Mouse (Mus musculus) MEL (cell line): ENCODE measurements at regions not wholly inside any gene's neighbourhood (a gene's known extent, or its start where the extent isn't known, plus 50 kb on each side); places are given as distances from the start of the nearest gene placed in this dataset.

Experiments
- DNase-seq: peaks from one replicate; pipeline ENCODE4 v3.0.0; 2011; ENCODE audit warnings: low read depth, low spot score
- H3K27ac ChIP-seq: 2 replicates; pipeline ENCODE4 v1.5.1; 2012; ENCODE audit warnings: low read depth, mild to moderate bottlenecking, control low read depth, low read length, moderate library complexity; ENCODE audit not compliant: control insufficient read depth
- H3K27me3 ChIP-seq, 2 experiments: fragments of 150-350 bp in 1 of 2; sonication (generic) in 1 of 2; 2 replicates each; pipeline ENCODE4 v1.6.1; 2012; ENCODE audit warnings: low read length in 2 of 2, mild to moderate bottlenecking in 2 of 2, improper control_type of control experiment in 1 of 2, moderate library complexity in 1 of 2; ENCODE audit not compliant: insufficient read depth in 2 of 2, control insufficient read depth in 1 of 2
- H3K36me3 ChIP-seq, 2 experiments: 2 replicates each; pipeline ENCODE4 v1.6.1; 2012 to 2014; ENCODE audit warnings: low read length in 2 of 2, improper control_type of control experiment in 1 of 2, inconsistent platforms in 1 of 2, mild to moderate bottlenecking in 1 of 2; ENCODE audit not compliant: insufficient read depth in 2 of 2, control insufficient read depth in 1 of 2
- H3K4me1 ChIP-seq, 2 experiments: fragments of 150-350 bp in 1 of 2; sonication (generic) in 1 of 2; 2 replicates each; pipeline ENCODE4 v1.6.1; 2012; ENCODE audit warnings: low read length in 2 of 2, improper control_type of control experiment in 1 of 2, mild to moderate bottlenecking in 1 of 2; ENCODE audit not compliant: insufficient read depth in 2 of 2, control insufficient read depth in 1 of 2
- H3K4me3 ChIP-seq, 2 experiments: fragments of 150-350 bp in 1 of 2; sonication (generic) in 1 of 2; 2 replicates each; pipeline ENCODE4 v1.5.1; 2012; ENCODE audit warnings: low read depth in 2 of 2, low read length in 2 of 2, mild to moderate bottlenecking in 2 of 2, moderate library complexity in 2 of 2, control low read depth in 1 of 2, improper control_type of control experiment in 1 of 2; ENCODE audit not compliant: control insufficient read depth in 1 of 2, insufficient read depth in 1 of 2
- H3K79me2 ChIP-seq: 2 replicates; pipeline ENCODE4 v1.6.1; 2012; ENCODE audit warnings: mild to moderate bottlenecking, low read length, moderate library complexity; ENCODE audit not compliant: control insufficient read depth, poor library complexity, insufficient read depth
- H3K9ac ChIP-seq: 2 replicates; pipeline ENCODE4 v1.6.1; 2012; ENCODE audit warnings: low read depth, mild to moderate bottlenecking, control low read depth, low read length, moderate library complexity; ENCODE audit not compliant: control insufficient read depth, poor library complexity, severe bottlenecking
- H3K9me3 ChIP-seq: fragments of 150-350 bp; sonication (generic); replicated peaks from 2 replicates; pipeline ENCODE4 v1.6.1; 2012; ENCODE audit warnings: mild to moderate bottlenecking, low read length, improper control_type of control experiment, moderate library complexity; ENCODE audit not compliant: insufficient read depth
- BHLHE40 ChIP-seq: IDR thresholded peaks from 2 replicates; pipeline ENCODE4 v1.6.1; 2012; ENCODE audit warnings: low read depth, mild to moderate bottlenecking, inconsistent platforms, low read length, improper control_type of control experiment, borderline replicate concordance
- CHD1 ChIP-seq: IDR thresholded peaks from 2 replicates; pipeline ENCODE4 v1.6.1; 2012; ENCODE audit warnings: low read depth, mild to moderate bottlenecking, inconsistent platforms, low read length, improper control_type of control experiment
- EP300 ChIP-seq, 2 experiments: IDR thresholded peaks; 2 replicates each; pipeline ENCODE4 v1.6.1; 2011; ENCODE audit warnings: improper control_type of control experiment in 2 of 2, low read length in 2 of 2, low read depth in 1 of 2, mild to moderate bottlenecking in 1 of 2
- GATA1 ChIP-seq: IDR thresholded peaks from 2 replicates; pipeline ENCODE4 v1.6.1; 2011; ENCODE audit warnings: low read depth, low read length, improper control_type of control experiment
- JUND ChIP-seq: IDR thresholded peaks from 2 replicates; pipeline ENCODE4 v1.6.1; 2011; ENCODE audit warnings: low read depth, mild to moderate bottlenecking, improper control_type of control experiment, low read length
- MAX ChIP-seq: IDR thresholded peaks from 2 replicates; pipeline ENCODE4 v1.6.1; 2011; ENCODE audit warnings: low read length, improper control_type of control experiment
- MEF2A ChIP-seq: IDR thresholded peaks from 2 replicates; pipeline ENCODE4 v1.6.1; 2014; ENCODE audit warnings: low read depth, mild to moderate bottlenecking, inconsistent platforms, low read length, improper control_type of control experiment; ENCODE audit not compliant: poor library complexity, insufficient replicate concordance, severe bottlenecking; ENCODE audit errors: extremely low read depth
- MYC ChIP-seq: IDR thresholded peaks from 2 replicates; pipeline ENCODE4 v1.6.1; 2011; ENCODE audit warnings: low read depth, mild to moderate bottlenecking, low read length, improper control_type of control experiment, moderate library complexity
- POLR2A ChIP-seq, 2 experiments: IDR thresholded peaks; 2 replicates each; pipeline ENCODE4 v1.6.1; 2011 to 2012; ENCODE audit warnings: low read length in 2 of 2, mild to moderate bottlenecking in 2 of 2, control low read depth in 1 of 2, improper control_type of control experiment in 1 of 2, low read depth in 1 of 2, moderate library complexity in 1 of 2; ENCODE audit not compliant: control insufficient read depth in 1 of 2, insufficient read depth in 1 of 2, poor library complexity in 1 of 2
- SMC3 ChIP-seq: IDR thresholded peaks from 2 replicates; pipeline ENCODE4 v1.6.1; 2011; ENCODE audit warnings: low read depth, low read length, improper control_type of control experiment
- TAL1 ChIP-seq: IDR thresholded peaks from 2 replicates; pipeline ENCODE4 v1.6.1; 2012; ENCODE audit warnings: mild to moderate bottlenecking, inconsistent platforms, low read length, moderate library complexity, mixed read lengths
- TBP ChIP-seq: IDR thresholded peaks from 2 replicates; pipeline ENCODE4 v1.8.0; 2011; ENCODE audit warnings: low read depth, low read length, improper control_type of control experiment
- UBTF ChIP-seq: IDR thresholded peaks from 2 replicates; pipeline ENCODE4 v1.6.1; 2012; ENCODE audit warnings: low read depth, mild to moderate bottlenecking, inconsistent platforms, low read length, improper control_type of control experiment, moderate library complexity, borderline replicate concordance; ENCODE audit not compliant: insufficient read depth
- USF1 ChIP-seq: IDR thresholded peaks from 2 replicates; pipeline ENCODE4 v1.6.1; 2014; ENCODE audit warnings: low read depth, mild to moderate bottlenecking, inconsistent platforms, low read length, improper control_type of control experiment, moderate library complexity
- ZC3H11A ChIP-seq: IDR thresholded peaks from 2 replicates; pipeline ENCODE4 v1.6.1; 2012; ENCODE audit warnings: low read depth, mild to moderate bottlenecking, inconsistent platforms, low read length, improper control_type of control experiment
- ZKSCAN1 ChIP-seq: IDR thresholded peaks from 2 replicates; pipeline ENCODE4 v1.6.1; 2012; ENCODE audit warnings: low read depth, mild to moderate bottlenecking, inconsistent platforms, low read length, improper control_type of control experiment, moderate library complexity

DNA sequence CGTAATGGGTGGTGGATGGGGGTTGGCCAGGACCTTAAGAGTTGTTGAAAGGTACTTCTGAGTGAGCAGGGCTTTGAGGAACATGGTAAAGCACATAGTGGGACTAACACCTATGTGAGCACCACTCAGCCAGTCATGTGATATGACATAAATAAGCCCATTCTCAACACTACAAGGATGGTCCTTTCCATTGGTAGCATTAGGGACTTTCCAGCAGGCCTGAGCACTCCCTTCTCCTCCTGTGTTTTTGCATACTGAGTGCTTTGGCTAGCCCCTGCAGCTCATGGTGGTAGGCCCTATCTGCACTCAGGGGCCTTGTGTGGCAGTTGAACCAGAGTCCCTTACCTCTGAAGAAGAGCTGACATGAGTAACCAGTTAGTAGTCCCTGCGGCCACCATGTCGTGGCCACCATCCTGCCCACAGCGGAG, 75.7 kb downstream of the Ephb3 start:
- no peak for TF ChIP-seq GATA1
- no peak for TF ChIP-seq ZC3H11A
- no peak for TF ChIP-seq SMC3
- no peak for TF ChIP-seq USF1
- no peak for TF ChIP-seq MYC
- no peak for TF ChIP-seq UBTF
- TF ChIP-seq CHD1 = no peak
- TF ChIP-seq MEF2A = no peak
- TF ChIP-seq POLR2A (IDR thresholded peaks at IDR 0.05; ENCODE audit: control insufficient read depth in 1 of 2, insufficient read depth in 1 of 2, low read depth in 1 of 2, low read length in 2 of 2, poor library complexity in 1 of 2) = no peak
- TF ChIP-seq TBP = no peak
- TF ChIP-seq JUND = no peak
- no peak for TF ChIP-seq EP300 (IDR thresholded peaks at IDR 0.05; ENCODE audit: low read depth in 1 of 2, low read length in 2 of 2)
- TF ChIP-seq ZKSCAN1 = no peak
- TF ChIP-seq MAX = no peak
- TF ChIP-seq BHLHE40 = no peak
- DNase-seq = no peak
- Histone ChIP-seq H3K27ac (no peak overlapping the region), H3K27me3 (no peaks in the 10 kb centered on the region), H3K36me3 (no peaks in the 10 kb centered on the region), H3K9ac (no peak overlapping the region), H3K4me3 (no peak overlapping the region), H3K4me1 (no peaks in the 10 kb centered on the region), H3K9me3 (no peaks in the 10 kb centered on the region), H3K79me2 (no peaks in the 10 kb centered on the region)

DNA sequence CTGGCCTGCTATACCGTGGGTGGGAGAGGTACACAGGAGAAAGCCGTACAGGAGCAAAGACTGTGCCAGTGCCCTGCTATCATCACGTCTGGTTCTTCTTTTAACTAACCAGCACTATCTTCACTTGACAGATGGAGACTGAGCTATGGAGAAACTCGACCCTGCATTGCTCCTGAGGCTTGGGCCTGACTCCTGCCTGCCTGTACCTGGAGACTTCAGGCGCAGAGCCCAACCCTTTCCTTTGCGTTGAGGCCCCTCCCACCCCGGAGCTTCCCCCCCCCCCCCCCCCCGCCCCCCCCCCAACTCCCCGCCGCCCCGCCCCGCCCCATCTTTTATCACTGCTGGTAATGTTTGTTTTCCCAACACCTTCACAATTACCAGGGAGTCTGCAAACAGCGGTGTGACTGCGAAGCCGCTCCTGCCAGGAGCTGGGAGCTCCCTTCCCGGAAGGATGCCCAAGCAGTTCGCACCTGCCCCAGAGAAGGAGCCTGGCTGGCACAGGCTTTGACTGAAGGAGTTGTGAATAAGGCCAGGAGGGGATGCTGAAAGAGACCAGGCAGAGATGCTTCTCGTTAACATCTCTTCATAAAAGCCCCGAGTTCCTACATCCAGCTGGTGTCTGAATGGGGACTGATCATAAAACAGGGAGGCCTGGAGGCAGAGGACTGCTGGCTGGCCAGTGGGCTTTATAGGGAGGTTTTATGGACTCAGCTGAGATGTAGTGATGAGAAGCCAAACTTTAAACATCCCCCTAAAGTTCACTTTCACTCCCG, 77.6 kb downstream of the Ephb3 start:
- H3K27me3 ChIP-seq = peaks cover 0 to 2% of the 10 kb centered on the region in 2 experiments; a peak in 3 of 4 replicates
- H3K4me1 ChIP-seq = no peaks in the 10 kb centered on the region
- no peaks in the 10 kb centered on the region for H3K9me3 ChIP-seq

More for the DNA sequence above, 77.6 kb downstream of the Ephb3 start:
- Histone ChIP-seq H3K27ac (no peak overlapping the region), H3K4me3 (no peak overlapping the region), H3K79me2 (no peaks in the 10 kb centered on the region), H3K9ac (no peak overlapping the region), H3K36me3 (no peaks in the 10 kb centered on the region)
- TF ChIP-seq TAL1 (peak; percentile 17; the same call in 1 of the 2 replicates), CHD1 (no peak)
- peak; percentile 23 for DNase-seq
